Mouse (Mus musculus): Measurements from ENCODE around the gene Hist2h3c1.
A peak's percentile ranks its signal among the peaks of the same experiment; 100 is the strongest.

The Hist2h3c1 gene

GRCm38 (mm10) chr3:96255926-96256593, 9.6 kb downstream of the Hist2h3c1 start:
- DNase-seq (ENCODE audit: low spot score in 2 of 2) = no peak

- no peak for DNase-seq (ENCODE audit: low spot score in 2 of 2)
Measured at GRCm38 (mm10) chr3:96257190-96257589, 10.7 kb downstream of the Hist2h3c1 start.

GRCm38 (mm10) chr3:96260220-96260619, 13.7 kb downstream of the Hist2h3c1 start:
- no peak for DNase-seq (ENCODE audit: low spot score in 2 of 2)

GRCm38 (mm10) chr3:96261623-96262022, 15.1 kb downstream of the Hist2h3c1 start:
- DNase-seq (ENCODE audit: low spot score in 2 of 2) = no peak

GRCm38 (mm10) chr3:96262216-96262875, 15.9 kb downstream of the Hist2h3c1 start:
- DNase-seq (ENCODE audit: low spot score in 2 of 2) = peak; percentile 74 to 84

- peak; percentile 96 to 99 for DNase-seq (ENCODE audit: low spot score in 2 of 2)
Measured at GRCm38 (mm10) chr3:96262979-96263550, 16.6 kb downstream of the Hist2h3c1 start, which contains the start of gene Hist2h4. Hist2h4 (minus strand) TSS chr3:96263311.

- DNase-seq (ENCODE audit: low spot score in 2 of 2) = peak; percentile 61 to 74
Measured at GRCm38 (mm10) chr3:96263558-96264403, 17.3 kb downstream of the Hist2h3c1 start.

- no peak for DNase-seq (ENCODE audit: low spot score in 2 of 2)
Measured at GRCm38 (mm10) chr3:96264404-96264949, 18.0 kb downstream of the Hist2h3c1 start.

- peak in 1 of 2 experiments; percentile 34 for DNase-seq (ENCODE audit: low spot score in 2 of 2)
Measured at GRCm38 (mm10) chr3:96266132-96266710, 19.7 kb downstream of the Hist2h3c1 start.

- peak in 1 of 2 experiments; percentile 44 for DNase-seq (ENCODE audit: low spot score in 2 of 2)
Measured at GRCm38 (mm10) chr3:96267541-96267940, 21.1 kb downstream of the Hist2h3c1 start.

GRCm38 (mm10) chr3:96268051-96268775, 21.7 kb downstream of the Hist2h3c1 start, which contains the start of gene Hist2h3b:
Hist2h3b (plus strand) TSS chr3:96268654.
- DNase-seq (ENCODE audit: low spot score in 2 of 2) = peak; percentile 88 to 95

- DNase-seq (ENCODE audit: low spot score in 2 of 2) = peak; percentile 57 to 71
Measured at GRCm38 (mm10) chr3:96268776-96269378, 22.4 kb downstream of the Hist2h3c1 start.

GRCm38 (mm10) chr3:96269511-96270474, 23.3 kb downstream of the Hist2h3c1 start, which contains the start of gene Hist2h2bb:
Hist2h2bb (plus strand) TSS chr3:96269752.
- DNase-seq (ENCODE audit: low spot score in 2 of 2) = peak; percentile 92 to 97

GRCm38 (mm10) chr3:96273591-96274465, 27.3 kb downstream of the Hist2h3c1 start:
- peak in 1 of 2 experiments; percentile 48 for DNase-seq (ENCODE audit: low spot score in 2 of 2)

- peak in 1 of 2 experiments; percentile 93 for DNase-seq (ENCODE audit: low spot score in 2 of 2)
Measured at GRCm38 (mm10) chr3:96277428-96277799, 30.9 kb downstream of the Hist2h3c1 start.

- peak; percentile 93 to 95 for DNase-seq (ENCODE audit: low spot score in 2 of 2)
Measured at GRCm38 (mm10) chr3:96277800-96278624, 31.5 kb downstream of the Hist2h3c1 start.

- no peak for DNase-seq (ENCODE audit: low spot score in 2 of 2)
Measured at GRCm38 (mm10) chr3:96280660-96281059, 34.2 kb downstream of the Hist2h3c1 start.
